Mouse (Mus musculus): ENCODE measurements around the gene Samsn1.

DNA sequence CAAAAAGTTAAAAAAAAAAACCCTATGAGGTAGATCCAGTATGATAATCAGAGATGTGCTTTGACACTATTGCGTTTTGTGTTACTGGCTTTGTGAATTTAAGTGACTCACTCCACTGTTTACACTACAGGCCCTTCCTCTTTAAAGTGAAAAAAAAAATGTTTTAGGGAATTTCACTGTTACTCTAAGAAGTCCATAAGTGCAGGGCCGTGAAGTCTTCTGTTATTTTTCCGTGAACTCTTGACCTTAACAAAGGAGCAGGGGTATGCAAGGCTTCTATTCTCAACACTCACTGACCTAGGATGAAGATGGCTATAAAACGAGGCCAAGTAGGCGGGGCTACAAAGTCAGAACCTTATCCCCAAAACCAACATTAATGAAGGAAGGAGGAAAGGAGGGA lies 60.6 kb downstream of the Samsn1 start:
- no peak for TF ChIP-seq CTCF (IDR thresholded peaks at IDR 0.05; ENCODE audit: control insufficient read depth, insufficient read depth, insufficient read length)
- TF ChIP-seq CEBPB (IDR thresholded peaks at IDR 0.05; ENCODE audit: low read depth), result no peak
- TF ChIP-seq MAX (IDR thresholded peaks at IDR 0.05), result no peak
- TF ChIP-seq USF1 (IDR thresholded peaks at IDR 0.05; ENCODE audit: low read depth), result no peak

Data from C2C12 (cell line).